Mouse (Mus musculus) layer of hippocampus, adult 2 months (tissue): ENCODE results near the gene Tmem164. TPM values are rescaled to one million over a fixed set of nuclear protein-coding genes. Genes with fewer than 3 reads are reported as not detected.

Experiments used
- DNase-seq, 2 experiments: peaks; one replicate each; pipeline ENCODE4 v3.0.0; 2022; ENCODE audit warnings: low spot score in 2 of 2
- H3K27ac ChIP-seq: fragments of 200-600 bp; 2 replicates; pipeline ENCODE4 v1.8.1; 2022
- H3K4me3 ChIP-seq: fragments of 200-600 bp; 2 replicates; pipeline ENCODE4 v1.8.1; 2022; ENCODE audit warnings: mild to moderate bottlenecking
- CTCF ChIP-seq: fragments of 200-600 bp; conservative IDR thresholded peaks from 2 replicates; pipeline ENCODE4 v1.8.1; 2022; ENCODE audit warnings: antibody characterized with exemption, mild to moderate bottlenecking, moderate library complexity
- total RNA-seq, 2 experiments: library from RNA; stranded (reverse); gene quantifications; 2 replicates each; pipeline ENCODE4 v1.2.3; 2021

The Tmem164 gene
- total RNA-seq, 2 experiments from 2014 or later: 17.4 to 18.6 TPM

- TF ChIP-seq CTCF: no peak
- no peak for DNase-seq
- Histone ChIP-seq H3K27ac (no peak overlapping the region), H3K4me3 (no peak overlapping the region)
These were observed 148.8 kb downstream of the Tmem164 start for GRCm38 (mm10) chrX:142829866-142830470.

GRCm38 (mm10) chrX:142830572-142830971 lies 149.4 kb downstream of the Tmem164 start:
- H3K27ac ChIP-seq: no peak overlapping the region
- TF ChIP-seq CTCF: no peak
- no peak overlapping the region for H3K4me3 ChIP-seq
- DNase-seq: no peak

GRCm38 (mm10) chrX:142832221-142832620 lies 151.0 kb downstream of the Tmem164 start:
- H3K4me3 ChIP-seq: no peak overlapping the region
- H3K27ac ChIP-seq: no peak overlapping the region
- TF ChIP-seq CTCF: no peak
- no peak for DNase-seq

GRCm38 (mm10) chrX:142833164-142833796 lies 152.1 kb downstream of the Tmem164 start:
- DNase-seq: no peak
- Histone ChIP-seq H3K4me3 (no peak overlapping the region), H3K27ac (no peak overlapping the region)
- no peak for TF ChIP-seq CTCF

GRCm38 (mm10) chrX:142834807-142835206 lies 153.6 kb downstream of the Tmem164 start:
- no peak overlapping the region for H3K4me3 ChIP-seq
- TF ChIP-seq CTCF: no peak
- H3K27ac ChIP-seq: no peak overlapping the region
- no peak for DNase-seq

- Histone ChIP-seq H3K4me3 (no peak overlapping the region), H3K27ac (no peak overlapping the region)
- no peak for DNase-seq
- no peak for TF ChIP-seq CTCF
These were observed 155.2 kb downstream of the Tmem164 start for GRCm38 (mm10) chrX:142836399-142836798.

GRCm38 (mm10) chrX:142837316-142837715 lies 156.1 kb downstream of the Tmem164 start:
- Histone ChIP-seq H3K27ac (no peak overlapping the region), H3K4me3 (no peak overlapping the region)
- TF ChIP-seq CTCF: no peak
- no peak for DNase-seq

- H3K4me3 ChIP-seq: no peak overlapping the region
- DNase-seq: no peak
- TF ChIP-seq CTCF: no peak
- no peak overlapping the region for H3K27ac ChIP-seq
These were observed 157.6 kb downstream of the Tmem164 start for GRCm38 (mm10) chrX:142838841-142839240.

GRCm38 (mm10) chrX:142839411-142839810 lies 158.2 kb downstream of the Tmem164 start:
- no peak for DNase-seq
- no peak for TF ChIP-seq CTCF
- no peak overlapping the region for H3K27ac ChIP-seq
- no peak overlapping the region for H3K4me3 ChIP-seq

- Histone ChIP-seq H3K4me3 (no peak overlapping the region), H3K27ac (no peak overlapping the region)
- no peak for DNase-seq
- TF ChIP-seq CTCF: no peak
These were observed 160.7 kb downstream of the Tmem164 start for GRCm38 (mm10) chrX:142841916-142842315.

- Histone ChIP-seq H3K4me3 (no peak overlapping the region), H3K27ac (no peak overlapping the region)
- DNase-seq: no peak
- no peak for TF ChIP-seq CTCF
These were observed 165.1 kb downstream of the Tmem164 start for GRCm38 (mm10) chrX:142846266-142846665.

- Histone ChIP-seq H3K27ac (no peak overlapping the region), H3K4me3 (no peak overlapping the region)
- TF ChIP-seq CTCF: no peak
- DNase-seq: no peak
These were observed 166.8 kb downstream of the Tmem164 start for GRCm38 (mm10) chrX:142848032-142848431.

GRCm38 (mm10) chrX:142869844-142870243 lies 188.6 kb downstream of the Tmem164 start:
- no peak overlapping the region for H3K4me3 ChIP-seq
- no peak overlapping the region for H3K27ac ChIP-seq
- no peak for DNase-seq
- TF ChIP-seq CTCF: no peak

- DNase-seq: no peak
- no peak for TF ChIP-seq CTCF
- Histone ChIP-seq H3K27ac (no peak overlapping the region), H3K4me3 (no peak overlapping the region)
These were observed 201.0 kb downstream of the Tmem164 start for GRCm38 (mm10) chrX:142882255-142882654.
